Mouse (Mus musculus) cortical plate, adult 2 months (tissue): Measurements from ENCODE around the gene Efhd2.

Experiments
- CTCF ChIP-seq: fragments of 200-500 bp; IDR thresholded peaks from 2 replicates; pipeline ENCODE4 v1.5.1; 2011; ENCODE audit warnings: mild to moderate bottlenecking, control low read depth, low read length; ENCODE audit not compliant: insufficient read depth; ENCODE audit errors: extremely low read depth
- POLR2A ChIP-seq: fragments of 200-500 bp; IDR thresholded peaks from 2 replicates; pipeline ENCODE4 v1.6.1; 2011; ENCODE audit warnings: mild to moderate bottlenecking, low read length, control low read depth; ENCODE audit not compliant: insufficient read depth; ENCODE audit errors: extremely low read depth

GRCm38 (mm10) chr4:141872977-141873376 lies 1.7 kb downstream of the Efhd2 start:
- TF ChIP-seq CTCF (no peak), POLR2A (no peak)
